Mouse (Mus musculus): ENCODE data around the gene Ppp1r16b. TPM values are rescaled to one million over a fixed set of nuclear protein-coding genes. Genes with fewer than 3 reads are reported as not detected.

Ppp1r16b gene
- polyA plus RNA-seq (2017; shearing (Covaris generic)), result 100 to 1,000 TPM; 121 to 150 TPM

- no peak for ATAC-seq
Measured at GRCm38 (mm10) chr2:158665098-158665497, at the start of gene Ppp1r16b. TSS of gene Ppp1r16b (plus strand) at chr2:158665398.

- ATAC-seq, result no peak
Measured at GRCm38 (mm10) chr2:158615702-158616101, 49.5 kb upstream of the Ppp1r16b start.

- ATAC-seq, result no peak
Measured at GRCm38 (mm10) chr2:158616296-158616695, 48.9 kb upstream of the Ppp1r16b start.

- ATAC-seq, result no peak
Measured at GRCm38 (mm10) chr2:158616790-158617189, 48.4 kb upstream of the Ppp1r16b start.

- peak; percentile 96 for ATAC-seq
Measured at GRCm38 (mm10) chr2:158624718-158625222, 40.4 kb upstream of the Ppp1r16b start, which contains the start of gene Actr5. TSS of gene Actr5 (plus strand) at chr2:158624888.

- ATAC-seq, result peak; percentile 29
Measured at GRCm38 (mm10) chr2:158625231-158625630, 40.0 kb upstream of the Ppp1r16b start.

GRCm38 (mm10) chr2:158625697-158626096 lies 39.5 kb upstream of the Ppp1r16b start:
- ATAC-seq, result no peak

GRCm38 (mm10) chr2:158628858-158629257 lies 36.3 kb upstream of the Ppp1r16b start:
- ATAC-seq, result no peak

- no peak for ATAC-seq
Measured at GRCm38 (mm10) chr2:158629414-158629813, 35.8 kb upstream of the Ppp1r16b start.

GRCm38 (mm10) chr2:158631873-158632272 lies 33.3 kb upstream of the Ppp1r16b start:
- no peak for ATAC-seq

- peak; percentile 80 for ATAC-seq
Measured at GRCm38 (mm10) chr2:158641869-158642268, 23.3 kb upstream of the Ppp1r16b start.

- ATAC-seq, result no peak
Measured at GRCm38 (mm10) chr2:158642587-158642986, 22.6 kb upstream of the Ppp1r16b start.

GRCm38 (mm10) chr2:158643791-158644190 lies 21.4 kb upstream of the Ppp1r16b start:
- no peak for ATAC-seq

GRCm38 (mm10) chr2:158651159-158651908 lies 13.9 kb upstream of the Ppp1r16b start:
- no peak for ATAC-seq

- peak; percentile 94 for ATAC-seq
Measured at GRCm38 (mm10) chr2:158652985-158653384, 12.2 kb upstream of the Ppp1r16b start.

GRCm38 (mm10) chr2:158654717-158655116 lies 10.5 kb upstream of the Ppp1r16b start:
- ATAC-seq, result no peak

GRCm38 (mm10) chr2:158655806-158656205 lies 9.4 kb upstream of the Ppp1r16b start:
- no peak for ATAC-seq

- no peak for ATAC-seq
Measured at GRCm38 (mm10) chr2:158658822-158659221, 6.4 kb upstream of the Ppp1r16b start.

GRCm38 (mm10) chr2:158659346-158659745 lies 5.9 kb upstream of the Ppp1r16b start:
- ATAC-seq, result no peak

GRCm38 (mm10) chr2:158666071-158666800 lies 1.0 kb downstream of the Ppp1r16b start:
- ATAC-seq, result peak; percentile 74

GRCm38 (mm10) chr2:158667022-158667670 lies 1.9 kb downstream of the Ppp1r16b start:
- peak; percentile 44 for ATAC-seq

GRCm38 (mm10) chr2:158667671-158668432 lies 2.7 kb downstream of the Ppp1r16b start:
- peak; percentile 18 for ATAC-seq
